Mouse (Mus musculus) heart, embryonic 10.5 days (tissue): ENCODE results near the gene Frs3. TPM values are rescaled to one million over a fixed set of nuclear protein-coding genes. Genes with fewer than 3 reads are reported as not detected.

ENCODE experiments used
- DNase-seq: peaks from one replicate; pipeline ENCODE4 v3.0.0-alpha.2; 2017; ENCODE audit warnings: low spot score
- H3K27ac ChIP-seq: fragments of 300-500 bp; sonication (generic); 2 replicates; pipeline ENCODE4 v1.5.1; 2016; ENCODE audit warnings: mild to moderate bottlenecking
- H3K27me3 ChIP-seq: fragments of 300-500 bp; sonication (generic); 2 replicates; pipeline ENCODE4 v1.6.1; 2016; ENCODE audit warnings: mild to moderate bottlenecking; ENCODE audit not compliant: poor library complexity, insufficient read depth, severe bottlenecking
- H3K36me3 ChIP-seq: fragments of 300-500 bp; sonication (generic); 2 replicates; pipeline ENCODE4 v1.6.1; 2016; ENCODE audit warnings: mild to moderate bottlenecking, moderate library complexity
- H3K4me1 ChIP-seq: fragments of 300-500 bp; sonication (generic); 2 replicates; pipeline ENCODE4 v1.6.1; 2016; ENCODE audit warnings: mild to moderate bottlenecking
- H3K4me3 ChIP-seq: fragments of 300-500 bp; sonication (generic); 2 replicates; pipeline ENCODE4 v1.5.1; 2016; ENCODE audit warnings: mild to moderate bottlenecking, moderate library complexity
- H3K9me3 ChIP-seq: fragments of 300-500 bp; sonication (generic); 2 replicates; pipeline ENCODE4 v1.6.1; 2016; ENCODE audit warnings: mild to moderate bottlenecking, moderate library complexity
- WGBS: fragments of 180-500 bp; shearing (Covaris S2); methylation state at CpG from one replicate; pipeline ENCODE4 v1.1.7; 2016; 5-methylcytosine and 5-hydroxymethylcytosine counted together
- polyA plus RNA-seq: library from polyadenylated mRNA; unstranded; fragments of >200 nt; fragmentation: Nextera tagmentation; extraction: Ambion mirVana; gene quantifications from 2 replicates; pipeline ENCODE4 v1.2.1, GENCODE M21; 2016

Gene Frs3
- polyA plus RNA-seq, 1 experiment from 2014 or later: 5.2 TPM

DNA sequence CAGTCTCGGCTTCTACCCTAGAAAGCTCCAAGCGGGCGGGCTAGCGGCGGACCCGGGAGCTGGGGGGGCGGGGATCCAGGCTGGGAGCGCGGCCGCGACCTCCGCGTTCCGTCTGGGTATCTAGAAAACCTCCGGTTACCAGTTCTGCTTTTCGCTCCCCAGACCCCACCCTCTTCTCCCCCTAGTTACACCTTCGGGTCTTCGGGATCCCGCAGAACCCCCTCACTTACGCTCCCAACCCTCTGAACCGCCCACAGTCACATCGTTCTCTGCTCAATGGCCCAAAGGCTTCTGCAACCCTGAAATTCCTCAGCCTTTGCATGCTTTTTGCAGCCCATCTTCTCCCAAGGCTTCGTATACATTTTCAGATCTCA is 6.5 kb downstream of the Frs3 start:
- H3K27me3 ChIP-seq: peaks cover 47% of the 10 kb centered on the region
- H3K4me1 ChIP-seq: peaks cover 22% of the 10 kb centered on the region
- peaks cover 9% of the 10 kb centered on the region for H3K36me3 ChIP-seq
- under 1% methylated on average over 22 of the region's 23 CpGs for WGBS
- peak overlapping the region; percentile 92 for H3K27ac ChIP-seq
- H3K9me3 ChIP-seq: no peaks in the 10 kb centered on the region
- DNase-seq: no peak
- peak overlapping the region; percentile 84 for H3K4me3 ChIP-seq

DNA sequence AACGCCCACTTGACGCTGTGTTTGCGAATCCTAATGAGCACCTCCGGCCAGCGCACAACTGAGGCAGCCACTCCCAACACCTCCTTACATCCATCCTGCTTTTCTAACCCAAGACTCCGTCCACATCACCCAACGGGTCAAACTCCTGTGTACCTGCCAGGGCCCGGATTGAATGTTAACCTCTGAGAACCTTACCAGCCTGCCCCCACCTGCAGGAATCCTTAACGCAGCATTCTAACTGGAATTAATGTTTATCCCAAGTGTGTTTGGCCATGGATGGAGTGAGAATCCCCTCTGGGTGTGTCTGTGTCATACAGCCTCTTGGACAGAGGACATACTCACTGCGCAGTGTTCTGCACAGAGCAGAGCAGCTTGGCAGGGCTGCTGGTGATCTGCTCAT is 9.3 kb downstream of the Frs3 start:
- no peak for DNase-seq
- Histone ChIP-seq H3K4me1 (peaks cover 37% of the 10 kb centered on the region), H3K9me3 (no peaks in the 10 kb centered on the region), H3K27me3 (peaks cover 41% of the 10 kb centered on the region), H3K4me3 (no peak overlapping the region), H3K27ac (no peak overlapping the region), H3K36me3 (peaks cover 25% of the 10 kb centered on the region)
- 88% methylated on average over 10 of the region's 10 CpGs for WGBS

DNA sequence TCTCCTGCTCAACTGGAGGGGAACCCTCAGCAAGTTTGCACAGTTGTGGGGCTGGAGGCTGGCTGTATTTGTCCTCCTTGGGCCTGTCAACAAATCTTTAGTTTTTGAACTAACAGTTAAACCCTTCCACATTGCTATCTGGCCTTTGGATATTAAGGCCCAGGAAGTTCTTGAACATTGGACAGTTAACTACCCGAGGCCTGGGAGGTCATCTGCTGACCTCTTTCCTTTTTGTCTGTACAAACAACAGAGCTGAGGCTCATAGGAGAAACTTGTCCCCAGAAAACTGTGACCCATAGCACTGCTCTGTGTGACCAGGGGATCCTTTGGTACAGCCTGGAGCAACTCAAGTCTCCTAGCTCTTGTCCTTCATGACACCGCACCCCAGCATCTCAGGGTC is 10.2 kb downstream of the Frs3 start:
- DNase-seq: no peak
- Histone ChIP-seq H3K9me3 (no peaks in the 10 kb centered on the region), H3K27me3 (peaks cover 43% of the 10 kb centered on the region), H3K36me3 (peaks cover 29% of the 10 kb centered on the region), H3K4me1 (peaks cover 36% of the 10 kb centered on the region), H3K27ac (no peak overlapping the region), H3K4me3 (no peak overlapping the region)
- WGBS: 89% methylated on average over 2 of the region's 2 CpGs

- Histone ChIP-seq H3K27ac (no peak overlapping the region), H3K4me1 (peaks cover 32% of the 10 kb centered on the region), H3K4me3 (no peak overlapping the region), H3K27me3 (peaks cover 63% of the 10 kb centered on the region), H3K36me3 (peaks cover 29% of the 10 kb centered on the region), H3K9me3 (no peaks in the 10 kb centered on the region)
- 73% methylated on average over 9 of the region's 9 CpGs for WGBS
- DNase-seq: no peak
These were observed 13.0 kb downstream of the Frs3 start for GRCm38 (mm10) chr17:47701793-47702192.

DNA sequence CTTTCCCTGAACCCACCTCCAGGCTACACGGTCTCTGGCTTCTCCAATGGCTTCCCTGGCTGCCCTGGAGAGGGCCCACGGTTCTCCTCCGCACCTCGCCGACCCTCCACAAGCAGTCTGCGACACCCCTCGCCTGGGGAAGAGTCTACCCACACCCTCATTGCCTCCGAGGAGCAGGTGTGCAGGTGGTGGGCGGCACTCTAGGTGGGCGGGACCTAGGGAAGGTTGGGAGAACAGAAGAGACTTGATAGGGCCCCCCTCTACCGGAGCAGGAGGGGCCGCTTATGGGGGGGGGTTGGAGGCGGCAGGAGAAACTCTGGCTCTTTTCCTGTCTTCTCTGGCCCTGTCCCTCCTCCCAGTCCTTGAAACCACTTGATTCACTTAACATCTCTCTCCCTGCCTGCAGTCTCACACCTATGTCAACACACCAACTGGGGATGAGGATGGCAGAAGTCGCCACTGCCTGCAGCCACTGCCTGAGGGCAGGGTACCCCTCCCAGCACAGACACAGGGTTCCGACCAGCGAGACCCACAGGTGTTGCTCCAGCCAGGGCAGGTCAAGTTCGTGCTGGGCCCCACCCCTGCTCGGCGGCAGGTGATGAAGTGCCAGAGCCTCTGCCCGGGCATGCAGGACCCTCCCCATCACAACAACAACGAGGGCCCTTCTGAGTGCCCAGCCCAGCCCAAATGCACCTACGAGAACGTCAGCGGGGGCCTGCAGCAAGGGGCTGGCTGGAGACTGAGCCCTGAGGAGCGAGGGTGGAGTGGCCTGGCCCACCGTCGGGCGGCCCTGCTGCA is 13.9 kb downstream of the Frs3 start:
- H3K4me3 ChIP-seq: peak overlapping the region; percentile 43
- H3K9me3 ChIP-seq: no peaks in the 10 kb centered on the region
- peaks cover 65% of the 10 kb centered on the region for H3K27me3 ChIP-seq
- WGBS: 27% methylated on average over 28 of the region's 28 CpGs
- H3K27ac ChIP-seq: peak overlapping the region; percentile 69; the same call in 1 of the 2 replicates
- H3K36me3 ChIP-seq: peaks cover 29% of the 10 kb centered on the region
- H3K4me1 ChIP-seq: peaks cover 36% of the 10 kb centered on the region
- no peak for DNase-seq

DNA sequence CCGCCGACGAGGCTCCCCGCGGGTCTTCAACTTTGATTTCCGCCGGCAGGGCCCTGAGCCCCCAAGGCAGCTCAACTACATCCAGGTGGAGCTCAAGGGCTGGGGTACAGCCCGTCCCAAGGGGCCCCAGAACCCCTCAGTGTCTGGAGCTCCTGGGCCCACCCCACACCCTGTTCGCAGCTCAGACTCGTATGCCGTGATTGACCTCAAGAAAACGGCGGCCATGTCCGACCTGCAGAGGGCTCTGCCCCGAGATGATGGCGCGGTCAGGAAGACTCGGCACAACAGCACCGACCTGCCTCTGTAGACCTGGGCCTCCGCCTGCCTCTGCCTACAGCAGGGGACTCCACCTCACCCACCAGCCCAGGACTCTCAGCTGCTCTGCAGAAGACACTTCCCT is 14.7 kb downstream of the Frs3 start:
- Histone ChIP-seq H3K27me3 (peaks cover 58% of the 10 kb centered on the region), H3K36me3 (peaks cover 29% of the 10 kb centered on the region), H3K4me1 (peaks cover 37% of the 10 kb centered on the region), H3K4me3 (peak overlapping the region; percentile 43), H3K27ac (peak overlapping the region; percentile 69; the same call in 1 of the 2 replicates), H3K9me3 (no peaks in the 10 kb centered on the region)
- WGBS: 20% methylated on average over 20 of the region's 20 CpGs
- DNase-seq: no peak

GRCm38 (mm10) chr17:47704692-47705091 is 15.9 kb downstream of the Frs3 start:
- WGBS: 77% methylated on average over 4 of the region's 4 CpGs
- peaks cover 58% of the 10 kb centered on the region for H3K27me3 ChIP-seq
- peaks cover 42% of the 10 kb centered on the region for H3K4me1 ChIP-seq
- no peak overlapping the region for H3K27ac ChIP-seq
- no peak overlapping the region for H3K4me3 ChIP-seq
- DNase-seq: no peak
- H3K9me3 ChIP-seq: no peaks in the 10 kb centered on the region
- H3K36me3 ChIP-seq: peaks cover 26% of the 10 kb centered on the region

DNA sequence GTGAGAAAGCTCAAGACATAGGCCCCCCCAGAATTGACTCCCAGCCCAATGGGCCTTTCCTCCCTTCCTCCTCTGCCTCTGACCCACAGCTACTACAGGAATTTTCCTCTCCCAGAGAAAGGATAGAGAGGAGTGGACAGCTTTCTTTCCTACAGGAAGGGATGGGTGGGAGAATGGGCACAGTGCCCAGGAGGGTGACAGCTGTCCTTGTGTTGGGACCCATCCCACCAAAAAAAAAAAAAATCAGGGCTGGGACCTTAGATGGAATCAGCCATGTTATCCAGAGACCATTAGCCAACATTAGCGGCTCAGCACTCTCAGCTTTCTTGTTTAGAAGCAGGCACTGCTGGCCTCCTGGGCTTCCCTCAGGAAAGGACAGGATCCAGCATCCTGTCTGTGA is 17.4 kb downstream of the Frs3 start:
- peaks cover 60% of the 10 kb centered on the region for H3K27me3 ChIP-seq

GRCm38 (mm10) chr17:47707961-47708360 is 19.1 kb downstream of the Frs3 start:
- no peak for DNase-seq
- Histone ChIP-seq H3K9me3 (no peaks in the 10 kb centered on the region), H3K27ac (no peak overlapping the region), H3K27me3 (peaks cover 53% of the 10 kb centered on the region), H3K36me3 (0 out of 2 replicates have a peak, but pooled peaks cover 5% of the 10 kb centered on the region), H3K4me1 (peaks cover 47% of the 10 kb centered on the region), H3K4me3 (no peak overlapping the region)
- WGBS: 84% methylated on average over 3 of the region's 3 CpGs

More for the DNA sequence above, 17.4 kb downstream of the Frs3 start:
- peaks cover 46% of the 10 kb centered on the region for H3K4me1 ChIP-seq
- no peak overlapping the region for H3K27ac ChIP-seq
- WGBS: 58% methylated on average over 1 of the region's 1 CpGs
- DNase-seq: no peak
- H3K9me3 ChIP-seq: no peaks in the 10 kb centered on the region
- no peak overlapping the region for H3K4me3 ChIP-seq
- peaks cover 16% of the 10 kb centered on the region for H3K36me3 ChIP-seq

DNA sequence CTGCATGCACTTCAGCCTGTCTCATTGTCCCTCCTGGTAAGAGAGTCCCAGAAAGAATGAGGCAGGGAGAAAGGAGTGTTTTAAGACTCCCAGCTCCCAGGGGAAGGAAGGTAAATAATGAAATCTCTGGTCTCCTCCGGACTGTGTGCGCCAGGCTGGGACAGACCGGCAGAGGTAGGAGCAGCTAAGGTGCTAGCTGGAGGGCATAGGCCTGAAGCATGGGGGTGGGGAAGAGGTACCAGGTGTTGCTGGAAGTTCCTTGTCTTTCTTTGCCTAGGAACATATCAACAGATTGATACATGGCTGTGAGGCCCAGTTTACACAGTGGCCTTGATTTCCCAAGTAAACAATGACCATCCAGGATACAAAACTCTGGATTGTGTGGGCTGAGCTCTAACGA is 20.1 kb downstream of the Frs3 start:
- WGBS: 61% methylated on average over 4 of the region's 4 CpGs
- Histone ChIP-seq H3K36me3 (no peaks in the 10 kb centered on the region), H3K4me3 (no peak overlapping the region), H3K27me3 (peaks cover 43% of the 10 kb centered on the region), H3K4me1 (peaks cover 39% of the 10 kb centered on the region), H3K9me3 (no peaks in the 10 kb centered on the region), H3K27ac (no peak overlapping the region)
- no peak for DNase-seq

DNA sequence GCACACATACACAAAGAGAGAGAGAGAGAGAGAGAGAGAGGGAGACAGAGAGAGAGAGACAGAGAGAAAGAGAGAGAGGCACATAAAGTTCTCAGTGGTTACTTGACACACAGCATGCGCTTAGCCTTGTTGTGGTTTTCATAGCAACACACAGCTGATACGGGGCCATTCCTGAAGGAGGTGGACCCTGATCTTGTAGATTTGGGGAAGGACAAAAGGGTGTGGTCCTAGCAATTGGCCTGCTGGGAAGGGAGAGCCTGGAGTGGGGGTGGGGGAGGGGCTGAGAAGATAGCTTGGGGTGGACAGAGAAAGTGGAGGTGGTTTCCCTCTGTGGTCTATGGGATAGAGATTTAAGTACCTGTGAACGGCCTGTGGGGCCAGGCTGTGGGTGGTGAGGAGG is 21.2 kb downstream of the Frs3 start:
- peaks cover 34% of the 10 kb centered on the region for H3K27me3 ChIP-seq
- DNase-seq: no peak
- no peaks in the 10 kb centered on the region for H3K9me3 ChIP-seq
- no peak overlapping the region for H3K4me3 ChIP-seq
- peaks cover 39% of the 10 kb centered on the region for H3K4me1 ChIP-seq
- H3K36me3 ChIP-seq: no peaks in the 10 kb centered on the region
- 47% methylated on average over 3 of the region's 3 CpGs for WGBS
- no peak overlapping the region for H3K27ac ChIP-seq

DNA sequence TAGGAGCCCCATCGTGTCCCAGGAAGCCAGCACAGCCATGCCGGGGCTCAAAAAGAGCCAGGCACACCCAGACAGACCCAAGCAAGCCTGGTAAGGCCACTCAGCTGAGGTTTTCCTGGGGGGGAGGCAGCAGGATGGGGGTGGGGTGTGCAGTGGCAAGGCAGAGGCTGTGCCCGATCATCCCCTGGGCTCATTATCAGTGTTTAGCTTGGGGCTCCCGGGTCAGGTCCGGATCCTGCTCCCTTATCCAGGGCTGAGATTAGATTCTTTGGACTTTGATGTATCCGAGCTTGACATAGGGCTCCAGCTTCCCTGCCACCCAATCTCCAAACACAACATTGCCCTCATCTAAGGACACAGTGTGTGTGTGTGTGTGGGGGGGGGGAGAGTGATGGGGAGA is 23.1 kb downstream of the Frs3 start:
- Histone ChIP-seq H3K36me3 (no peaks in the 10 kb centered on the region), H3K27me3 (peaks cover 20% of the 10 kb centered on the region), H3K9me3 (no peaks in the 10 kb centered on the region), H3K4me3 (no peak overlapping the region), H3K4me1 (peaks cover 38% of the 10 kb centered on the region), H3K27ac (peak overlapping the region; percentile 36; the same call in 1 of the 2 replicates)
- DNase-seq: no peak
- 21% methylated on average over 6 of the region's 6 CpGs for WGBS

GRCm38 (mm10) chr17:47712889-47713571 is 24.2 kb downstream of the Frs3 start:
- 57% methylated on average over 9 of the region's 22 CpGs for WGBS
- Histone ChIP-seq H3K4me3 (no peak overlapping the region), H3K27ac (0 out of 2 replicates have a peak overlapping the region, but pooled peaks have one; percentile 4), H3K4me1 (peaks cover 34% of the 10 kb centered on the region), H3K9me3 (no peaks in the 10 kb centered on the region), H3K27me3 (peaks cover 16% of the 10 kb centered on the region), H3K36me3 (no peaks in the 10 kb centered on the region)
- DNase-seq: no peak
